Mouse (Mus musculus) ovary, postnatal 14 days (tissue): ENCODE data around the gene Mapk14.
"Not testable (repeated sequence)": the region's sequence is repeated elsewhere in the genome, so short reads cannot be mapped to it uniquely, and the experiment has no call there.

Source experiments
- DNase-seq: peaks from one replicate; pipeline ENCODE4 v3.0.0; 2022; ENCODE audit warnings: low spot score

Mapk14 gene

DNA sequence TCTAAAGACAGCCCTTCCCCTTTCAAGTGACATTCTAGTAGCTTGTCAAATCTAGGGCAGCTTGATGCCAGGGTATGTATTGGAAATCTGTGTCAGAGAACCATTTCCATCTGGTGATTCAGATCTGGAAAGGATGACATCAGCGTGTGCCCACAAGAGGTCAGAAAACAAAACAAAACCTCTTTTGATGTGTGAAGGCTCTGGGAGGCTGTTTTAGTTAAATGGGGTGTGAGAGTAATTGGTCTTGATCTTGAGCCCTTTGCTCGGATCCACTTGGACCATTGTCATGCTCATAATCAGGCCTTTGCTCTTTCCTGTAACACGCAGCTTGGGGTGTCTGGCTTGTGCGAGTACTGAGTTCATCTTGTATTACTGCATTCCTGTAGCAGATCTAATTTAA lies 7.1 kb downstream of the Mapk14 start:
- DNase-seq, result no peak

GRCm38 (mm10) chr17:28698672-28699071 lies 7.5 kb downstream of the Mapk14 start:
- DNase-seq, result no peak

- no peak for DNase-seq
Observed at GRCm38 (mm10) chr17:28699789-28700188, 8.7 kb downstream of the Mapk14 start.

DNA sequence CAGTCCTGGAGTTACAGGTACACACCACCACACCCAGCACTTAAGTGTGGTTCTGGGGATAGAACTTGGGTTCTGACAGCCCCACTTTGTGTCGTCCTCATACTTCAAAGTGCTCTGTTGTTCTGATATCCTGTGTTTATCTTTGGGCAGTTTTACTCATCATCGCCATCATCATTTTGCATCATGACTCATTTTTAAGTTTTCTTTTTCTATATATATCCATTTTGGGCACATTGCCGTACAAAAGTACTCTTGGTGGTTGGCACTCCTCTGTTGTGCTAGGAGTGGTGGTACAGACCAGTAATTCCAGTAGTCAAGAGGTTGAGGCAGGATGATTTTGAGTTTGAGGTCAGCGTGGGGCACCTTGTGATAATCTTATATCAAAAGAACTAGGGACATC lies 10.0 kb downstream of the Mapk14 start:
- DNase-seq, result no peak

- no peak for DNase-seq
Observed at GRCm38 (mm10) chr17:28701737-28702136, 10.6 kb downstream of the Mapk14 start.

- DNase-seq, result no peak
Observed at GRCm38 (mm10) chr17:28702646-28703045, 11.5 kb downstream of the Mapk14 start.

- no peak for DNase-seq
Observed at GRCm38 (mm10) chr17:28706697-28707096, 15.6 kb downstream of the Mapk14 start.

DNA sequence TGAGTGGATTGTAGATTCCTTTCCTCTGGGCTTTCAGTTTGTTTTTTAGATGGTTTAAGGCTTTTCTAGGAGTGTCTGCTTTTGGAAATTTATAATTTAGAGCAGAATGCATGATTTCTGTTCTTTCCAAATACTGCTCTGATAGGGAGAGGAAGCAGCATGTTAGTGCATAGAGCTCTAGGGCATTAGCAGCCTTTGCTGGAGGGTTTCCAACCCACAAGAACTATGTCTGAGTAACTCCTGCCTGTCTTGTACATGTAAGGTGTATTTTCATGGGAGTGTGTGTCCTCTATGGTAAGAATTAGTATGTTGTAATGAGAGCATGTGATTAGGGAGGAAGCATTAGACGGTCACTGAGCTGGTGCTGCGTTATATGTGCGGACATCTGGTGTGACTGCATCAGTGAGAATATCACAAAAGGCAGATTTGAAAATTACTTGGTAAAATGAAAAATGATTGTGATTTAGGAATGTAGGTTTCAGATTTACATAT lies 16.1 kb downstream of the Mapk14 start:
- no peak for DNase-seq

GRCm38 (mm10) chr17:28707816-28708215 lies 16.7 kb downstream of the Mapk14 start:
- DNase-seq, result no peak

DNA sequence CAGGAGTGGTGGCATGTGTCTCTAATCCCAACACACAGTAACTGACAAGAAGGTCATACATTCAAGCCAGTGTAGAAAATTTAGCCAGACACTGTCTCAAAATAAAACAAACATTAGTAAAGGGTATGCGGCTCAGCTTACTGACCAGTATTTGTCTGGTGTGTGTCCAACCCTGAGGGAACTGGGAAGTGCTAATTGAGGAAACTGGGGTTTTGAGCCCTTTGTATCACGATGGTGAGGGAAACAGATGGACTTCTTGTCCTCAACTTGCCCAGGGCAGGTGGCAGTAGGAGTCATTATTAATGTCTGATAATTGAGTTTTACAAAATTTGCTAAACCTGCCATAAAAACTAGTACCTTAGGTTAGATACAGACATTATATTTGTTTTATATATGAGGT lies 17.9 kb downstream of the Mapk14 start:
- no peak for DNase-seq

DNA sequence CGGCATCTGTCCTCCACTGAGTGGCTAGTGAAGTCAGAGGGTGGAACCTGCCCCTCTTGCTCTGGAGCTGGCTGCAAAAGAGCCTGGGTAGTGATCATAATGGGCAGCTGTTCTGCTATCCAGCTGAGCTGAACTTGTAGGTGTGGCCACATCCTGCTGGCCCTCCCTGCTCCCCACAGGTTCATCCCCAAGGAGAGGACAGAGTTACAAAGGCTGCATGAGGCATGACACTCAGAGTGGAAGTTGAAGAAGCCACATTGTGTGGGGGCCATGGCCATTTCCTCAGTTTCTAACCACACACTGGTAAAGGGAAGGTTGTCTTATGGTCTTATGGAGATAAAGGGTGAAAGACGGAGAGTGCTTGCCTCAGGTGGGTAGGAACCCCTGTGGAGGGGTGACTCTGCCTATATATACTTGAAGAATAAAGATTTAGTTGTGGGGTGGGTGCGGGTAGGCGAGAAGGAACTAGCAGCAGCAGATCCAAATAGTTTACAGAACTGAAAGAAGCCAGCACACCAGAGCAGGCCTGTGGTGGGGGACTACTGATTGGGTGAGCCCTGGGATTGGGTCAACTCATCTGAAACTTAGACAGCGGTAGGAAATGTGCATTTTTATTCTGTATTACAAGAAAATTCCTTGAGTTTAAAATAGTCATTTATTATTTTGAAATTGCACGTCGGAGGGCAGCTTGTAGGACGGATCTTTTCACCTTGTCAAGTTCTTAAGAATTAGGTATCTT lies 18.6 kb downstream of the Mapk14 start:
- no peak for DNase-seq

- DNase-seq, result no peak
Observed at GRCm38 (mm10) chr17:28710291-28710688, 19.2 kb downstream of the Mapk14 start.

DNA sequence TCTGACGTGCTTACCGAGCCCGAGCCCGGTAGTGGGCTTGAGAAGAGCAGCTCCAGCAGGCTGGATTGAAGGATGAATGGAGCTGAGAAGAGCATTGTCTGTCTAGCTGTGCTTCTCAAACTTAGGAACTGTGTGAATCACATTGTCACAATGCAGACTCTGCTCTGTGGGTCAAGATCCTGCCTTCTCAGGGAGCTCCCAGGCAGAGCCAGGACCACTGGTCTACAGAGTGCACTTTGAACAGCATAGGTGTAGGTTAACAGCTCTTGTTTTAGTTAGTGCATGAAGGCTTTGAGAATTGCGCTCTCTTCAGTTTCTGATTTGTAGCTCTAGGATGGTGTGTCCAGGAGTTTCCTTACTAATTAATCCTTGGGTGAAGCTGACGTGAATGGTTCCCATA lies 20.1 kb downstream of the Mapk14 start:
- DNase-seq, result no peak

DNA sequence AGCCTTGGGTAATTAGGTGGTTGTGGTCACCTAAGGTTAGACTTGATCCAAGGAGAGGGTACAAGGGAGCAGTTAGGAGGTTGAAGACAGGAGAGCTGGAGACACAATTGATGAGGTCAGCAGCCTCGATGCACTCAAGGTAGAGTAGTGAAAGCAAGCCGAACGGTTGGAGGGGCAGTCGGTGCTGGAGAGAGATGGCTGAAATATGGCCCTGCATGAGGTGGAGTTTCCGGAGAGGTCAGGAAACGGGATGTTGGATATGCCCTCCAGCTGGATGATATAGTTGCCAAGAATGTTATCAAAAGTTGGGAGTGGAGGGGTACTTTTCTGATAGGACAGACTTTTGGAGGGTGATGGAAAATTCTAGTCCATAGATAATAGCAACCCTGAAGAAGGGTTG lies 21.2 kb downstream of the Mapk14 start:
- no peak for DNase-seq

DNA sequence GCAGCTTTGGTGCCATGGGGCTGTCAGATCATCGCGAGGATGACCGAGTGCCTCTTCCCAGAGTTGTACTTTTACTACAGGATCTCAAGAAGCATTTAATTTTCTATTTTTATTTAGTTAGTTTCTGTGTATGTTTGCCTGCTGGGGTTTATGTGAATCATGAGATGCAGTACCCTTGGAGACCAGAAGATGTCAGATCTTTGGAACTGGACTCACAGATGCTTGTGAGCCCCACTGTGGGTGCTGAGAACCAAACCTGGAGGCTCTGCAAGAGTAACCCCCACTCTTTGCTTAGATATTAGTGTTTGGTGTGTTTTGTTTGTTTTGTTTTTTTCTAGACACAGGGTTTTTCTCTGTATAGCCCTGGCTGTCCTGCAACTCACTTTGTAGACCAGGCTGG lies 22.9 kb downstream of the Mapk14 start:
- DNase-seq, result no peak

DNA sequence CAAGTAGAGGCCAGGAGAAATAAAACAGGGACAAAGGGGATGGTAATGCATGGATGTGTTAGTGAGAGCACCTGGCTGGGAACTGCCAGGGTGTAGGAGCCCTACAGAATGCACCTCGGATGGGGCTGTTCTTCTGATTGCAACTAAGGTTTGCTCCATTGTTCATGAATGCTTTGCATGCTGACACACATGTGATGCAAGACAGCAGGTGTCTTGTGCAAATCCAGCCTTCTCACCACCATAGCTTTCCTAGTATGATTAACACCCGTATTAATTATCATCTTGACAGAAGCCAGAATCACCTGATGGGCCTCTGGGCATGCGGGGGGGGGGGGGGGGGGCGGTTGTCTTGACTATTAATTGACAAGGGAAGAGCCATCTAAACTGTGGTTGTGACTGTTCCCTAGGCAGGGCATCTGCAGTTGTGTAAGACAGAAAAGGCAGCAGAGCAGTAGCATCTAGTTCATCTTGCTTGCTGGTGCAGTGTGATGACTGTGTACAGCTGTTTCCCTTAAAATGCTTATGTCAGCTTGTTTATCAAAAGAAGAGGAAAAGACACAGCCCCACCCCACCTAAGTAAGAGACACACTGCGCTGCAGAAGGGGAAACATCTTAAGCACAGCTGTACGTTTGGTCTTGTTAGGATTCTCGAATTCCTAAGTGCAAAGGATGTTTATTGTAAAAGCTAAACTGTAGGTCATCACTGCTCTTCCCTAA lies 24.9 kb downstream of the Mapk14 start:
- no peak for DNase-seq

DNA sequence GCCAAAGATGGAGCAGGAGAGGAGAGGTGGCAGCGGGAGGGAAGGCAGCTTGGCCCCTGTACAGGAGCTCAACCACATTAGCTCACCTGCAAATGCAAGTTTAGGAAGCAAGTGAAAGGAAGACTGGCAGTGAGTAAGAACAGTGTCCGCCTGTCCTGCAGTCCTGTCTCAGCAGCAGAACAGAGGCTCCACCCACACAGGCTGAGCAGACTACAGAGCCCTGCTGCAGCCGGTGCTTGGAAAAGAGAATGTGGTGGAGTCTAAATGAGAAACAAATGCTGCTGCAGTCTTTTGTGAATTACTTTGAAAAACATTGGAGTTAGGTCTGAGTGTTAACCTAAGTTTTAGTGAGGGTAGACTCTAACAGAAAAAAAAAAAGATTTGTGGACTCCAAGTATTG lies 26.4 kb downstream of the Mapk14 start:
- DNase-seq, result no peak

DNA sequence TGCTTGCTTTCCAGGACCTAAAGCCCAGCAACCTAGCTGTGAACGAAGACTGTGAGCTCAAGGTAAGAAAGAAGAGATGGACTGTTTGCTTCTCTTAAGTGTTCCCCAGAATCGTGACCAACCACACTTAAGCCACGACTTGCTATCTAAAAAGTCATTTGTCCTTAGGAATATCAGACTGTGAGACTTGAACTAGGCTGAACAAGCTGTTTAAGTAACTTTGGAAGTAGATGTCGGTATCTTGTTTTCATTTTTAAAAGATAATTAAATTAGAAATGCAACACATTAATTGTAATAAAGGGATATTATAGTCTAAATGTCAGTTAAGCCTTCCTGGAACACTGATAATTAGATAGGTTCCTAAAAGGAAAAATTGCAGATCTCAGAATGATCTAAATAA lies 34.7 kb downstream of the Mapk14 start, which contains the start of gene AC170998.1:
AC170998.1 (plus strand) TSS at position 301 of the 400 bp plus-strand sequence.
- no peak for DNase-seq

DNA sequence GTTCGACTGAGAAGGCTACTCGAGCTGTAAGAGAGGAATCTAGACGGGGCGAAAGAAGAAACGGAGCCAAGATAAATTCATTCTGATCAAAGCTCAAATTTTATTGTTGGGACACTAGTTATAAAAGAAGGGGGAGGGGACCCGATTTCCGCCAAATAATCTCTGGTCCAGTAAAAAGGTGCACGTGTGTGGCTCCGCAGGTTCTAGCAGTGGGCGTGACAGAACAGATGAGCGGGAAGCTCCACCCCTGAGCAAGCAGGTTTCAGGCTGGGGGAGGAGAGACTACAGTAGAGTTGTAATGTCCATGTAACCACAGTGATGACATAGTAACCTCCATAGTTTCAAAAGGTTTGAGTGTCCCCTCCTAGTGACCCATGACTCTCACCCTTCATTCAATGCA lies 36.4 kb downstream of the Mapk14 start:
- not testable (repeated sequence) for DNase-seq

DNA sequence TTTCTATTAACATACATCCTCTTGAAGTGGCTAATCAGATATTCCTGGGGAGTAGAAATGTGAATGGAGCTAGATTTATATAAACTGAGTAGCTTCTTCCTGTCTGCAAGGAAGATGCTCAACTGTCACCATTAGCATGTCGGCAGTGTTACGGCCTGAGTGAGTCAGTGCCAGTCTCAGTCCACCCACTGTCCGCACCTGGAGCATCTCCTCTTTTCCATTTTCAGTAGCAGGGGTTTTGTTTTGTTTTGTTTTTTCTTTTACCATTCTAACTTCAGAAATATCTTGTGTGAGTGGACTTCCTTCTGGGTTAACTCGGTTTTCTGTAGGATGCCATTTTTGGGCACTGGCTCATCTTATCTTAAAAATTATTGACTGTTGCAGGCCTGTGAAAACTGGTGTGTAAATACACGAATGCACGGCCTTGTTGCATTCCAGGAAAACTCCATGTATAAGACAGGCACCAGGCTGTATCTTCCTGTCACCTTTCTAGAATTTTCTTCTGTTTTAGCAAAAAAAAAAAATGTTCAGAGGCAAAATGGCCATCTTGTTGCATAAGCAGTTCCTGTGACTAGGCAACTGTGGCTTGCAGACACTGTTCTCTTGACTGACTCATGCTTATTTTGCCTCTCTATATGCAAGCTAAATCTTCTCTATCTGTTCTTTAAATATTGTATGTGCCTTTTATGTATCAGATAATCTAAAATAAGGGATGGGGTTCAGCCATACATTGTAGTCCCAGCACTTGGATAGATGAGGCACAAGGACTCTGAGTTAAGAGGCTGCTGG lies 44.4 kb downstream of the Mapk14 start:
- DNase-seq, result no peak

DNA sequence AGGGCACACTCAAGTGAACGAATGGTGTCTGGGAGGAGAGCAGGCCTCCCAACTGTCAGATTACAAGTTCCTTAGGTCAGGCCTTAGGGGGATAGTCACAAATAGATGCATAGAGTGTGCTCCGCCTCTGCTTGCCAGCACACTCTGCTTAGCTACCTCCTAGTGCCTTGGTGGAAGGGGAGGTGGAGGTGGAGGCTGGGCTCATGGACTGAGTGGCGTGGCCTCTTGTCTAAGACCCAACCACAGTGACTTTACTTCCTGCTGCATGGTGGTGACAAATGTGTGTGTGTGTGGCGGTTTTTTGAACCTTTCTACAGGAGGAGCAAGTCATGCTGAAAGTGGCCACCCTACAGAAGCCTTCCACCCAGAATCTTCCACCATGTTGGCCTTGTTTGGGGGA lies 45.4 kb downstream of the Mapk14 start:
- no peak for DNase-seq

DNA sequence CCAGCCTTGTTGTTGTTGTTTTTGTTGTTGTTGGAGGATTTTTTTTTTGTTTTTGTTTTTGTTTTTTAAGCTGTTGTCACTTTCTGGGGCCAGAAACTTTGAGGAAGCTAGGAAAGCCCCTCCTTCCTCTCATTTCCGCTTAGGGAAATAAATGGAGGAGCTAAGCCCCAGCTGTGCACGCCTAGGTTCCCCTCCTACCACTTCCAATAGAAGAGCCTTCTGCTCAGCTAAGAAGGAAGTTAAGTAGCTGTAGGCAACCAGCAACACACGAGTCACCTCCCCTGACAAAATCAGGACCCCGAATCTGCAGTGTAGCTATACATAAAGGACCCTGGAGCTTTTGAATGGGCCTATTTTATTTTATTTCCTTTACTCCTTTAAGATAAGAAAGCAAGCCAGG lies 46.8 kb downstream of the Mapk14 start:
- no peak for DNase-seq

GRCm38 (mm10) chr17:28739244-28739643 lies 48.1 kb downstream of the Mapk14 start:
- no peak for DNase-seq
